Mouse (Mus musculus) thymus, adult 2 months (tissue): ENCODE measurements around the gene Rcc2. TPM values are rescaled to one million over a fixed set of nuclear protein-coding genes. Genes with fewer than 3 reads are reported as not detected.
A peak's percentile ranks its signal among the peaks of the same experiment; 100 is the strongest.

Experiments used
- DNase-seq: peaks from one replicate; pipeline ENCODE4 v3.0.0; 2021
- H3K27ac ChIP-seq: fragments of 200-500 bp; 2 replicates; pipeline ENCODE4 v1.5.1; 2012; ENCODE audit warnings: low read length, control low read depth; ENCODE audit not compliant: control insufficient read depth, insufficient read depth
- H3K27me3 ChIP-seq: fragments of 200-500 bp; 2 replicates; pipeline ENCODE4 v1.6.1; 2012; ENCODE audit warnings: mild to moderate bottlenecking, low read length, moderate library complexity, mixed read lengths; ENCODE audit not compliant: control insufficient read depth, insufficient read depth
- H3K36me3 ChIP-seq: fragments of 200-500 bp; 2 replicates; pipeline ENCODE4 v1.6.1; 2012; ENCODE audit warnings: mild to moderate bottlenecking, low read length, moderate library complexity; ENCODE audit not compliant: control insufficient read depth, insufficient read depth
- H3K4me1 ChIP-seq: fragments of 200-500 bp; replicated peaks from 2 replicates; pipeline ENCODE4 v1.6.1; 2012; ENCODE audit warnings: low read length; ENCODE audit not compliant: control insufficient read depth, insufficient read depth
- H3K4me3 ChIP-seq: fragments of 200-500 bp; 2 replicates; pipeline ENCODE4 v1.5.1; 2012; ENCODE audit warnings: mild to moderate bottlenecking, low read length, control low read depth, moderate library complexity; ENCODE audit not compliant: control insufficient read depth, insufficient read depth
- CTCF ChIP-seq: fragments of 200-500 bp; IDR thresholded peaks from 2 replicates; pipeline ENCODE4 v1.5.1; 2012; ENCODE audit warnings: mild to moderate bottlenecking, control low read depth, low read length, moderate library complexity, borderline replicate concordance; ENCODE audit not compliant: control insufficient read depth, poor library complexity, insufficient read depth; ENCODE audit errors: extremely low read depth
- POLR2A ChIP-seq: fragments of 200-500 bp; IDR thresholded peaks from 2 replicates; pipeline ENCODE4 v1.6.1; 2012; ENCODE audit warnings: mild to moderate bottlenecking, low read length, control low read depth, moderate library complexity; ENCODE audit not compliant: control insufficient read depth, poor library complexity, insufficient read depth; ENCODE audit errors: extremely low read depth
- WGBS: fragments of 180-500 bp; shearing (Covaris S2); methylation state at CpG from one replicate; pipeline ENCODE4 v1.1.7; 2018; 5-methylcytosine and 5-hydroxymethylcytosine counted together
- polyA plus RNA-seq: library from polyadenylated mRNA; depleted of rRNA; stranded (reverse); fragments of >200 nt; gene quantifications from 2 replicates; pipeline ENCODE4 v1.2.3, GENCODE M21; 2012

Gene Rcc2
- polyA plus RNA-seq, 1 experiment: 211 TPM

DNA sequence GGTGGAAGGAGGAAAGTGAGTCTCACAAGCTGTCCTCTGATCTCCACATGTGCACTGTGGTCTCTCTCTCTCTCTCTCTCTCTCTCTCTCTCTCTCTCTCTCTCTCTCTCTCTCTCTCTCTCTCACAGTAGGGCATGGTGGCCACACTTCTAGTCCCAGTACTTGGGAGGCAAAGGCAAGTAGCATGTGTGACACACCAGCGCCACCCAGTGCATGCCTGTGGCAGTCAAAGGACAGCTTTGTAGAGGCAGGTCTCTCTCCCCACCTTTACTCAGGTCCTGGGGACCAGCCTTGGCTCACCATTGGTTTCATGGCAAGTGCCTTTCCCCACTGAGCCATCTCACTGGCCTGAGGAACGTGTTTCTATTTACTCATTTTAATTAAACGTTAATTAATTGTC lies 44.3 kb downstream of the Rcc2 start:
- Histone ChIP-seq H3K36me3 (no peaks in the 10 kb centered on the region), H3K4me3 (no peak overlapping the region), H3K27ac (no peak overlapping the region), H3K4me1 (peaks cover 29% of the 10 kb centered on the region), H3K27me3 (no peaks in the 10 kb centered on the region)
- 25% methylated on average over 3 of the region's 3 CpGs for WGBS
- peak; percentile 61; the same call in 1 of the 2 replicates for TF ChIP-seq CTCF
- no peak for TF ChIP-seq POLR2A
- DNase-seq: peak; percentile 75

DNA sequence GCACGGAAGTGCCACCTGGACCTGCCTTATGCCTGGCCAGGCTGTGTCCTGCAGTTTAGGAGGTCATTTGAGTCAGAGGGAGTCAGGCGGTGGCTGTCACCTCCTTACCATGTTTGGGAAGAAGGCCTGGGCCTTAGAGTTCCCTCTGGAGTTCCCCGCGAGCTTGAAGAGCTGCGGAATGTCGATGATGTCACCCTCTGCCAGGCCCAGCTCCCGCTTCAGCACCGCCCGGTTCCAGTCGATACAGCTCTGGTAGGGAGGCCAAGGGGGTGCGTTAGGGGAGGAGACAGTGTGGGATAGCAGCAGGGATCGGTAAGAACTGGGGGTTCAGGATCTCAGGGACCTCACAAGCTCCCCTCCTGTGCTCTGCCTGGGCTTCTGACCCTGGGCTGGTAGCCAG lies 47.6 kb downstream of the Rcc2 start:
- no peak overlapping the region for H3K4me3 ChIP-seq
- no peaks in the 10 kb centered on the region for H3K27me3 ChIP-seq
- WGBS: 92% methylated on average over 12 of the region's 12 CpGs
- peaks cover 34% of the 10 kb centered on the region for H3K4me1 ChIP-seq
- no peak for TF ChIP-seq POLR2A
- no peak for TF ChIP-seq CTCF
- H3K27ac ChIP-seq: no peak overlapping the region
- no peak for DNase-seq
- H3K36me3 ChIP-seq: no peaks in the 10 kb centered on the region

DNA sequence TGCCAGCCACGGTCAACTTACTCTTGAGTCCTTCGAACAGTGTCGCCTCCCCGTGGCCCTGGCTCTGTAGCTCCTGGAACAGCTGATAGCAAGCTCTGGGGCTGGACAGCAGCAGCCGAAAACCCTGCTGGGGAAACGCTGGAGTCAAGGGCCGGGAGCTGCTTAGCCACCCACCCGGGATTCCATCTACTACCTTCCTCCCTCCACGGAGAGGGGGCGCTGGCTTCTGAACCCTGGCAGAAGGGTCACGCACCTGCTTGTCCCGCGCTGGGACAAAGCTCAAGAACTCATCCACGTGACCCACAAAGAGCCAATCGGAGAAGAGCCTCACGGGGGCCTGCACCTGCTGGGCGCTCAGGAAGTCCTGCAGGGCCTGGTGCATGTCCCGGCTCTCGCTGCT lies 50.0 kb downstream of the Rcc2 start:
- Histone ChIP-seq H3K4me1 (peaks cover 36% of the 10 kb centered on the region), H3K27ac (0 out of 2 replicates have a peak overlapping the region, but pooled peaks have one; percentile 3), H3K27me3 (no peaks in the 10 kb centered on the region), H3K36me3 (no peaks in the 10 kb centered on the region), H3K4me3 (peak overlapping the region; percentile 54)
- 12% methylated on average over 19 of the region's 19 CpGs for WGBS
- peak; percentile 95 for DNase-seq
- TF ChIP-seq CTCF (peak; percentile 57; the same call in 1 of the 2 replicates), POLR2A (no peak)

DNA sequence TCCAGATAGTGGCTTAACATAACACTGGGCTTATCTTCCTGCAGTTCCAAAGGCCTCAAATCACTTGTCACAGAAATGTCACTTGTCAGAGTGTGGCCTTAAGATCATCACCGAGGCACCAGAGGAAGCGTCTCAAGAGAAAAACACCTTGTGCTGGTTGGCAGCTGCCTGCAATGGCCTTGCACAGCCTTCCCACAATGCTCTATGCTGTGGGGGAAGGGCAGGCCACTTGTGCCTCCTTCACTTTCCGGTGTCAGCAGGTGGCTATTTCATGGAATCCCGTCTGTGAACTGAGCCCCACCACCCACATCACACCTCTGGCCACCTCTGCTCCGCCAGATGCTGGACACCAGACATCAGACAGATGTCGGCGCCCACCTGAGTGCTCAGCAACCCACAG lies 53.0 kb downstream of the Rcc2 start:
- Histone ChIP-seq H3K27ac (peak overlapping the region; percentile 87), H3K36me3 (no peaks in the 10 kb centered on the region), H3K4me3 (no peak overlapping the region), H3K4me1 (peaks cover 36% of the 10 kb centered on the region), H3K27me3 (no peaks in the 10 kb centered on the region)
- DNase-seq: peak; percentile 49
- no peak for TF ChIP-seq CTCF
- 59% methylated on average over 7 of the region's 7 CpGs for WGBS

DNA sequence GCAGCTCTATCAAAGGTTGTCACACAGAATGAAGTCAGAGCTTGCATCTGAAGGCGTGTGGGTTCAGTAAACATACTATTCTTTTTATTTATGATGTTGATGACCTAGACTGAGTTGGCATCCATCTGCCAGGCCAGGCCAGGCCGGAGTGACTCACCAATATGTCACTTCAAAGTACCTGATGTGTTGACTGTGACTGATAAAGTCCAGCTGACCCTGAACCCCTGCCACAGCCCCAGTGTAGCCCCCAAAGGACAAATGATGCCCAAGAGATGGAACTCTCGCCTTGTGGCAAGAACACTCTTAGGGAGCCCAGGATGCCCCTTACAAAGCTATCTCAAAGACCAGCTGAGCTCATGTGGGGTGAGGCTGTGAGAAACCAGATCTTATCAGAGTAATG lies 55.5 kb downstream of the Rcc2 start:
- H3K27me3 ChIP-seq: no peaks in the 10 kb centered on the region
- DNase-seq: no peak
- no peak overlapping the region for H3K27ac ChIP-seq
- TF ChIP-seq CTCF (no peak), POLR2A (no peak)
- peaks cover 28% of the 10 kb centered on the region for H3K4me1 ChIP-seq
- H3K36me3 ChIP-seq: no peaks in the 10 kb centered on the region
- WGBS: 95% methylated on average over 3 of the region's 3 CpGs
- no peak overlapping the region for H3K4me3 ChIP-seq

DNA sequence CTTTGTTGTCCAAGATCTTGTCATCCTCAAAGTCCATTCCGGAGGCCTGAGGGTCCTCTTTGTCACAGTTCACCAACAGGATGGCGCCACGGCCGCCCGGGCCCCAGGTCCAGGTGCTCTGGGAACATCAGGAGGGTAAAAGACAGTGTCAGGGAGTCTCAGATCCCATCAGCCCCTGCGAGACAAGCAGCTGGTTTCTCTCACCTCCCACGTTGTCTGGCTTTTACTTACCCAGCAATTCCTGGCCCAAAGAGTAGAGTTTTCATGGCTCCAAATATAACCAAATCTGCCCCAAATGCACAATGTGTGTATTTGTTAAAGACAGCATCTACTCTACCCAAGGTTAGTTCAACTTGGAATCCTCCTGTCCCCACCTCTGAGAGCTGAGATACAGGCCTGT lies 61.3 kb downstream of the Rcc2 start:
- DNase-seq: no peak
- Histone ChIP-seq H3K36me3 (no peaks in the 10 kb centered on the region), H3K27ac (no peak overlapping the region), H3K27me3 (no peaks in the 10 kb centered on the region), H3K4me3 (no peak overlapping the region), H3K4me1 (peaks cover 2% of the 10 kb centered on the region; the same call in 1 of the 2 replicates)
- TF ChIP-seq POLR2A (no peak), CTCF (no peak)
- 93% methylated on average over 7 of the region's 7 CpGs for WGBS

DNA sequence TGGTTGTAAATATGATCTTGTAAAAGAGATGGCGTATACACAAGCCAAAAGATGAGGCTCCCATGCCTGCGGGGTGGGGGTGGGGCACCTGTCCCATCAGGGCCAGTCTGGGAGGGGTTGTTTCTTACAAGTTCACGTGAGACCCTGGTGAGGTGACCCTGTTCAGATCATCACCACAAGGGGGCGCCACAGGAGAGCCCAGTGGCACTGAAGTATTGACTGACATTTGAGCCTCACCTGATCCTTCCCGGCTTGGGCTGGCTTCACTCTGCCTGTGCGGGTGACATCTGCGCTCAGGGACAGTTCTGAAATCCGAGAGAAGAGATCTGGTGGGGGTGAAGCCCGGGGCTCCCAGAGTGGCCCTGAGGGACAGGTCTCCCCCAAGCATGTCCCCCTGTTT lies 62.8 kb downstream of the Rcc2 start:
- peaks cover 2% of the 10 kb centered on the region; the same call in 1 of the 2 replicates for H3K4me1 ChIP-seq
- TF ChIP-seq CTCF (peak; percentile 79; the same call in 1 of the 2 replicates), POLR2A (no peak)
- WGBS: 44% methylated on average over 9 of the region's 9 CpGs
- no peaks in the 10 kb centered on the region for H3K27me3 ChIP-seq
- H3K36me3 ChIP-seq: no peaks in the 10 kb centered on the region
- peak; percentile 80 for DNase-seq
- H3K4me3 ChIP-seq: no peak overlapping the region
- no peak overlapping the region for H3K27ac ChIP-seq
